Mouse (Mus musculus): Measurements from ENCODE around the gene Nup85. TPM values are rescaled to one million over a fixed set of nuclear protein-coding genes. Genes with fewer than 3 reads are reported as not detected.

Gene Nup85
- polyA plus RNA-seq, 1 experiment from 2014 or later, result 213 TPM

DNA sequence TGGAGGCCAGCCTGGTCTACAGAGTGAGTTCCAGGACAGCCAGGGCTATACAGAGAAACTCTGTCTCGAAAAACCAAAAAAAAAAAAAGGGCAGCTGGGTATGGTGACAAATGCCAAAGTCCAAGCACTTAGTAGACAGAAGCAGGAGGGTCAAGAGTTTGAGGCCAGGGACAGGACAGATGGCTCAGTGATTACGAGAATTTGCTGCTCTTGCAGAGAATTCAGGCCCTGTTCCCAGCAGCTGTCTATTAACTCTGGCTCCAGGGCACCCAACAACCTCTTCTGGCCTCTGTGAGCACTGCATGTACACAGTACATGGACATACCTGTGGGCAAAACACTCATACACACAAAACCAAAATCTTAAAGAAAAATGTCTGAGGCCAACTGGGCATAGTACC is 53.8 kb downstream of the Nup85 start:
- DNase-seq, result no peak
- no peak overlapping the region for H3K4me2 ChIP-seq
- no peak overlapping the region for H3K4me3 ChIP-seq (ENCODE audit: low read depth, low read length)
- no peak overlapping the region for H3K9ac ChIP-seq
- peaks cover 2% of the 10 kb centered on the region; the same call in 1 of the 2 replicates for H3K4me1 ChIP-seq (ENCODE audit: insufficient read depth)
- ATAC-seq (ENCODE audit: insufficient read depth), result no peak
- WGBS, result 78% methylated on average over 2 of the region's 2 CpGs
- TF ChIP-seq CTCF (IDR thresholded peaks at IDR 0.05; ENCODE audit: low read depth), result no peak
- H3K36me3 ChIP-seq (ENCODE audit: insufficient read depth), result peaks cover 35% of the 10 kb centered on the region
- H3K27ac ChIP-seq (ENCODE audit: low read depth), result no peak overlapping the region
- no peaks in the 10 kb centered on the region for H3K27me3 ChIP-seq (ENCODE audit: insufficient read depth, low read length)
- no peaks in the 10 kb centered on the region for H3K9me3 ChIP-seq (ENCODE audit: low read depth, low read length)

DNA sequence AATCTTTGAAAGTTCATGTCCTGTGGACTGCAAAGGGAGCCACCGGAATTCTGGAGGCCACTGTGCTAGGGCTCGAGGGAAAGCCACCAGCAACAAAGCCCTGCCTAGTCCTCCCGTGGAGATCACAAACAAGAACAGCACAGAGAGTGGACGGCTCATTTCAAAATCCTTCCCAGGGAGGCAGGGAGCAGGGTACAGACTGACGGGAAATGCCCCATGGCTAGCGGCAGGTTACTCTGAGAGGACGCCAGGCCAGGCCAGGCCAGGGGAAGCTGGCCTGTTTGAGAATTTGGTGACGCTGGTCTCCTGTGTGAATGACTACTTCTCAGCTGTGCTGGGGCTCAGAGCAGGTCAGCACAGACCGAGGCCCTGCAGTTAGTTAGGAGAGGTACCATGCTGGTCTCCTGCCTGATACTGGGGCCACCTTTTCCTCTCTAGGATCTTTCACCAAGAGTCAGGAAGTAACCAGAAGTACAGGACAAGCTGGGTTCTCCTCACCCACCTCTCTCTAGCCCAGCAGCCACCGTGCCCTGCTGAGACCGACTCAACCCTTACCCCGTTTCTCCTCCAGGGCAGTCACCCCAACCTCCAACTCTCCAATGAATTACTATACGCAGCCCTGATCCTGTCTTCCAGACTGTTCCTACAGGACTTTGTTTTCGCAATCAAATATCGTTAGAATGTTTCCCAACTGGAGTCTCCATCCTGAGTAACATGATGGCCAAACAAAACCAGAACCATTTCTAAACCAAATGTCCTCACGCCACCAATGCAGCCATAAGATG is 54.7 kb downstream of the Nup85 start:
- DNase-seq, result no peak
- peaks cover 39% of the 10 kb centered on the region for H3K36me3 ChIP-seq (ENCODE audit: insufficient read depth)
- 86% methylated on average over 16 of the region's 16 CpGs for WGBS

GRCm38 (mm10) chr11:115619949-115620348 is 55.7 kb downstream of the Nup85 start:
- H3K4me1 ChIP-seq (ENCODE audit: insufficient read depth), result no peaks in the 10 kb centered on the region
- H3K27me3 ChIP-seq (ENCODE audit: insufficient read depth, low read length), result no peaks in the 10 kb centered on the region
- no peak overlapping the region for H3K4me3 ChIP-seq (ENCODE audit: low read depth, low read length)
- no peak overlapping the region for H3K9ac ChIP-seq
- H3K36me3 ChIP-seq (ENCODE audit: insufficient read depth), result peaks cover 34% of the 10 kb centered on the region
- 93% methylated on average over 7 of the region's 7 CpGs for WGBS
- H3K27ac ChIP-seq (ENCODE audit: low read depth), result no peak overlapping the region
- H3K4me2 ChIP-seq, result no peak overlapping the region
- DNase-seq, result no peak
- no peak for ATAC-seq (ENCODE audit: insufficient read depth)
- no peaks in the 10 kb centered on the region for H3K9me3 ChIP-seq (ENCODE audit: low read depth, low read length)
- TF ChIP-seq CTCF (IDR thresholded peaks at IDR 0.05; ENCODE audit: low read depth), result no peak

More for the DNA sequence above, 54.7 kb downstream of the Nup85 start:
- Histone ChIP-seq H3K4me3 (ENCODE audit: low read depth, low read length) (no peak overlapping the region), H3K27me3 (ENCODE audit: insufficient read depth, low read length) (no peaks in the 10 kb centered on the region), H3K4me1 (ENCODE audit: insufficient read depth) (no peaks in the 10 kb centered on the region; the same call in 1 of the 2 replicates), H3K9me3 (ENCODE audit: low read depth, low read length) (no peaks in the 10 kb centered on the region), H3K9ac (no peak overlapping the region), H3K27ac (ENCODE audit: low read depth) (no peak overlapping the region), H3K4me2 (no peak overlapping the region)
- ATAC-seq (ENCODE audit: insufficient read depth), result no peak
- no peak for TF ChIP-seq CTCF (IDR thresholded peaks at IDR 0.05; ENCODE audit: low read depth)

DNA sequence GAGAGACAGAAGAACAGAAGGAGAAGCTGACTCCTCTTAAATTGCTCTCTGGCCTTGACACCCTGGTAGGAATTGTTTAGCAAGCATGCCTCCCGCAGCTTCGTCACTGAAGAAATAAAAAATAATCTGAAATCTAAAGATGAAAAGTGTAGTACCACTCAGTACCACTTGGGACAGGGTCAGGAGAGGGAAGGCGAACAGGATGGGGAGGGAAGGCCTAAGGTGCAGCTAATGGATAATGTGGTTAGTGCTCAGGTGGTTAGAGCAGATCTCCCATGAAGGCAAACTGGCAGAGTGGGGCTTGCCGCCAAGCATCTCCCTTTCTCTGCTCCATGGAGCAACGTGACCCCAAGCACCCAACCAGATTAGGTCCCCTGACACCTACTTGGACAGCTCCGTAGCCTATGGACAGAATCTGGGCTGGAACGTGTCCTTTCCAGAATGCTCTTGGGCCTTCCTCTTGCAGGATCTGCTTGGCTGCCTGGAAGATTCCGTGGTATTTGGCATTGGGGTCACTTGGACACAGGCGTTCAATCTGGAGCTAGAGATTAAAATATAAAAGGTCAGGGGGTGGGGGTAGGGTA is 59.3 kb downstream of the Nup85 start:
- DNase-seq, result no peak
- TF ChIP-seq CTCF (IDR thresholded peaks at IDR 0.05; ENCODE audit: low read depth), result peak; percentile 65
- 67% methylated on average over 9 of the region's 9 CpGs for WGBS

DNA sequence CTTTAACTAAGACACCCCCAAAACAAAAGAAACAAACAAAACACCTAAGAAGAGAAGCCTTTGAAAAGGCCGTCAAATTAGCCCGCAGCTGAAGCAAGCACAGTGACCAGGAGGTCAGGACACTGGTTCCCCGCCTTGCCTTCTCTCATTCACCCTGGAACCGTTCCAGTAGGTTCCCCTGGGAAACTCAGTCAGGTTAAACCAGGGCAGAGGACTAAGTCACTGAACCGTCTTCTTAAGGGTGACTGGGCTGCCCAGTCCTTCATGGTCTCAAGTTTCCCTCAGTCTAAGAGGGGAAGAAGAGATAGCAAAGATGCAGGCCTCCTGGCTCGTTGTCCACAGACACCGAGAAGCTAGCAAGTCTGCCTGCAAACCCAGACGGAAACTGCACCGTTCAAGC is 61.6 kb downstream of the Nup85 start:
- no peak overlapping the region for H3K4me3 ChIP-seq (ENCODE audit: low read depth, low read length)
- no peaks in the 10 kb centered on the region for H3K27me3 ChIP-seq (ENCODE audit: insufficient read depth, low read length)
- DNase-seq (no peak), ATAC-seq (ENCODE audit: insufficient read depth) (no peak)
- H3K27ac ChIP-seq (ENCODE audit: low read depth), result no peak overlapping the region
- 76% methylated on average over 9 of the region's 9 CpGs for WGBS
- H3K4me2 ChIP-seq, result no peak overlapping the region
- TF ChIP-seq CTCF (IDR thresholded peaks at IDR 0.05; ENCODE audit: low read depth), result no peak
- peaks cover 17% of the 10 kb centered on the region; the same call in 1 of the 2 replicates for H3K36me3 ChIP-seq (ENCODE audit: insufficient read depth)
- H3K9ac ChIP-seq, result no peak overlapping the region
- no peaks in the 10 kb centered on the region for H3K9me3 ChIP-seq (ENCODE audit: low read depth, low read length)
- no peaks in the 10 kb centered on the region; the same call in 1 of the 2 replicates for H3K4me1 ChIP-seq (ENCODE audit: insufficient read depth)

More for the DNA sequence above, 59.3 kb downstream of the Nup85 start:
- H3K4me3 ChIP-seq (ENCODE audit: low read depth, low read length), result no peak overlapping the region
- no peak overlapping the region for H3K4me2 ChIP-seq
- peaks cover 29% of the 10 kb centered on the region for H3K36me3 ChIP-seq (ENCODE audit: insufficient read depth)
- no peak overlapping the region for H3K27ac ChIP-seq (ENCODE audit: low read depth)
- no peaks in the 10 kb centered on the region for H3K27me3 ChIP-seq (ENCODE audit: insufficient read depth, low read length)
- no peaks in the 10 kb centered on the region for H3K9me3 ChIP-seq (ENCODE audit: low read depth, low read length)
- H3K9ac ChIP-seq, result no peak overlapping the region
- no peaks in the 10 kb centered on the region; the same call in 1 of the 2 replicates for H3K4me1 ChIP-seq (ENCODE audit: insufficient read depth)
- no peak for ATAC-seq (ENCODE audit: insufficient read depth)

DNA sequence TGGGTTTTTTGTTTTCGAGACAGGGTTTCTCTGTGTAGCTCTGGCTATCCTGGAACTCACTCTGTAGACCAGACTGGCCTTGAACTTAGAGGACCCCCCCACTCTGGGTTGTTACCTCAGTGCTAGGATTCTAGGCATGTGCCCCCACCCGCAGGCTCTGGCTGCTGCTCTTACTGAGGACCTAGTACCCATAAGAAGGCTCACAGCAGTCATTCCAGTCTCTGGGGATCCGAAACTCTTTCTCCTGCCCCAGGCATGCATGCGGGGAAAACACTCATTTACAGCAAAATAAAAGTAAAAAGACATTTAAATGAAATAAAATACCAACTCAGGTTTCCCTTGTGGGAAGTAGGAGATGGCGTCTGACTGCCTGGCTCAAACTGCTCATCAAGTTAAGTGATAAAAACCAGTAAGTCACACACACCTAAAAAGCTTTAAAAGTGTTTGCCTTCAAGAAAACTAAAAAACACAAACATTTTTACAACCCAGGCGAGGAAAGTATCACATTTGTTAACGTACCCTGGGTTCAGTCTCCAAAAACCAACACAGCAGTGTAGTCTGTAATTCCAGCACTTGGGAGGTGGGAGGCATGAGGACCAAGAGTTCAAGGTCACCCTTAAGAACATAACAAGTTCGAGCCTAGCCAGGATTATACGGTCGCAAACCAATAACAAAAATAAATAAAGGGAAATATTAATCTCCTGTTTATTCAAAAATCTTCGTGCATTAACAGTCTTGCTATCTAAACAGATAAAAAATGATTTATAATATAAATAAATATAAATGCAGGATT is 62.8 kb downstream of the Nup85 start:
- H3K4me3 ChIP-seq (ENCODE audit: low read depth, low read length), result peak overlapping the region; percentile 72
- no peak for DNase-seq
- H3K27me3 ChIP-seq (ENCODE audit: insufficient read depth, low read length), result no peaks in the 10 kb centered on the region
- no peaks in the 10 kb centered on the region; the same call in 1 of the 2 replicates for H3K4me1 ChIP-seq (ENCODE audit: insufficient read depth)
- peak overlapping the region; percentile 71 for H3K9ac ChIP-seq
- peaks cover 13% of the 10 kb centered on the region; the same call in 1 of the 2 replicates for H3K36me3 ChIP-seq (ENCODE audit: insufficient read depth)
- no peak for TF ChIP-seq CTCF (IDR thresholded peaks at IDR 0.05; ENCODE audit: low read depth)
- WGBS, result 44% methylated on average over 11 of the region's 11 CpGs
- peak overlapping the region; percentile 83 for H3K4me2 ChIP-seq
- ATAC-seq (ENCODE audit: insufficient read depth), result no peak
- no peaks in the 10 kb centered on the region for H3K9me3 ChIP-seq (ENCODE audit: low read depth, low read length)
- no peak overlapping the region for H3K27ac ChIP-seq (ENCODE audit: low read depth)
